Mouse (Mus musculus) C2C12 (cell line): ENCODE data around the gene Brpf1. TPM values are rescaled to one million over a fixed set of nuclear protein-coding genes. Genes with fewer than 3 reads are reported as not detected.
A peak's percentile ranks its signal among the peaks of the same experiment; 100 is the strongest.

Source experiments
- H3K27me3 ChIP-seq: one replicate; pipeline ENCODE4 v1.6.1; 2011; ENCODE audit not compliant: control insufficient read depth, insufficient read depth, insufficient read length
- H3K36me3 ChIP-seq: one replicate; pipeline ENCODE4 v1.6.1; 2011; ENCODE audit not compliant: control insufficient read depth, insufficient read depth
- H3K4me3 ChIP-seq: one replicate; pipeline ENCODE4 v1.5.1; 2011; ENCODE audit warnings: mild to moderate bottlenecking, control low read depth; ENCODE audit not compliant: poor library complexity, insufficient read depth, severe bottlenecking
- H3K79me2 ChIP-seq: one replicate; pipeline ENCODE4 v1.6.1; 2011; ENCODE audit not compliant: control insufficient read depth, insufficient read depth
- H3K79me3 ChIP-seq: one replicate; pipeline ENCODE4 v1.6.1; 2011; ENCODE audit warnings: low read depth, control low read depth
- H3ac ChIP-seq: one replicate; pipeline ENCODE3; 2011; ENCODE audit warnings: low read depth; ENCODE audit not compliant: control insufficient read depth, insufficient read length
- CEBPB ChIP-seq: IDR thresholded peaks from one replicate; pipeline ENCODE4 v1.6.1; 2011; ENCODE audit warnings: low read depth, mild to moderate bottlenecking, control low read depth, moderate library complexity
- CTCF ChIP-seq: IDR thresholded peaks from one replicate; pipeline ENCODE4 v1.5.1; 2011; ENCODE audit not compliant: control insufficient read depth, insufficient read depth, insufficient read length
- FOSL1 ChIP-seq: IDR thresholded peaks from one replicate; pipeline ENCODE4 v1.8.0; 2011; ENCODE audit warnings: mild to moderate bottlenecking, low read length; ENCODE audit not compliant: poor library complexity, insufficient read depth, severe bottlenecking
- MAX ChIP-seq: IDR thresholded peaks from one replicate; pipeline ENCODE4 v1.6.1; 2011; ENCODE audit warnings: mild to moderate bottlenecking, control low read depth
- MYOD1 ChIP-seq: IDR thresholded peaks from one replicate; pipeline ENCODE4 v1.6.1; 2011; ENCODE audit warnings: low read depth; ENCODE audit not compliant: control insufficient read depth, insufficient read length
- MYOG ChIP-seq: IDR thresholded peaks from one replicate; pipeline ENCODE4 v1.6.1; 2011; ENCODE audit not compliant: control insufficient read depth, insufficient read length; ENCODE audit errors: extremely low read depth
- USF1 ChIP-seq: IDR thresholded peaks from one replicate; pipeline ENCODE4 v1.6.1; 2011; ENCODE audit warnings: low read depth, mild to moderate bottlenecking, control low read depth, moderate library complexity
- polyA plus RNA-seq: library from polyadenylated mRNA; unstranded; fragments of >200 nt; fragmentation: generic; extraction: Trizol; gene quantifications from one replicate; pipeline ENCODE4 v1.2.1, GENCODE M21; 2012; ENCODE audit warnings: missing spikeins

Gene Brpf1
- polyA plus RNA-seq, 1 experiment = 16.1 TPM

GRCm38 (mm10) chr6:113296046-113296445, 10.9 kb upstream of the Brpf1 start:
- no peaks in the 10 kb centered on the region for H3K79me2 ChIP-seq
- no peak overlapping the region for H3ac ChIP-seq
- no peaks in the 10 kb centered on the region for H3K36me3 ChIP-seq
- TF ChIP-seq MYOG (no peak), MAX (no peak), CEBPB (no peak), MYOD1 (no peak), FOSL1 (no peak), USF1 (no peak), CTCF (no peak)
- H3K27me3 ChIP-seq = peaks cover 4% of the 10 kb centered on the region
- H3K79me3 ChIP-seq = no peaks in the 10 kb centered on the region
- H3K4me3 ChIP-seq = no peak overlapping the region

- H3ac ChIP-seq = no peak overlapping the region
- H3K36me3 ChIP-seq = no peaks in the 10 kb centered on the region
- no peak overlapping the region for H3K4me3 ChIP-seq
- no peaks in the 10 kb centered on the region for H3K79me2 ChIP-seq
- no peaks in the 10 kb centered on the region for H3K79me3 ChIP-seq
- H3K27me3 ChIP-seq = peaks cover 4% of the 10 kb centered on the region
- TF ChIP-seq CTCF (no peak), MAX (no peak), CEBPB (no peak), MYOD1 (no peak), MYOG (no peak), USF1 (peak; percentile 22), FOSL1 (no peak)
These were observed 10.3 kb upstream of the Brpf1 start for GRCm38 (mm10) chr6:113296639-113297038.

- TF ChIP-seq USF1 (no peak), FOSL1 (no peak), MYOD1 (no peak), MYOG (no peak), CTCF (no peak), CEBPB (no peak), MAX (no peak)
- Histone ChIP-seq H3K36me3 (no peaks in the 10 kb centered on the region), H3K4me3 (no peak overlapping the region), H3ac (no peak overlapping the region), H3K27me3 (no peaks in the 10 kb centered on the region), H3K79me3 (no peaks in the 10 kb centered on the region), H3K79me2 (no peaks in the 10 kb centered on the region)
These were observed 5.6 kb upstream of the Brpf1 start for GRCm38 (mm10) chr6:113301350-113301749.

DNA sequence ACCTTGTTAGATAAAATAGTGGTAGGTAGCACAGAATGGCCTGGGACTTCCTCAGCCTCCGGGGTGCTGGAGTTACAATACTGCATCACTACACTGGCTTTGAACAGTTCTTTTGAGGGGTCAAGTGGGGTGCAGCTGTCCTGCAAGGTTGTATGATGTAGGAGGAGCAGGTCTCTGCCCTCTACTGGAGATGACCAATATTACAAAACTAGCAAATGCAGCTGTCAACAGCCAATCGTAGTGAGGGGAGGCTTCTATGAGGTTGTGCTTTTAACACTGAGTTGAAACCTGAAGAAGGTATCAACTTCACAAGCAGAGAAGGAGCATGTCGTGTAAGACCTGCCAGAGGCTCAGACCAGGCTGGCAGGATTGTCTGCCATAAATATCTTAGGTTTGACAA, 4.7 kb upstream of the Brpf1 start:
- Histone ChIP-seq H3K36me3 (no peaks in the 10 kb centered on the region), H3K79me2 (peaks cover 3% of the 10 kb centered on the region), H3K27me3 (no peaks in the 10 kb centered on the region), H3ac (no peak overlapping the region), H3K79me3 (peaks cover under 1% of the 10 kb centered on the region), H3K4me3 (no peak overlapping the region)
- TF ChIP-seq CEBPB (no peak), MYOD1 (peak; percentile 86), CTCF (peak; percentile 13)

- peaks cover 20% of the 10 kb centered on the region for H3K36me3 ChIP-seq
These were observed 483 bp upstream of the Brpf1 start for GRCm38 (mm10) chr6:113306322-113306985.

More at GRCm38 (mm10) chr6:113306322-113306985, 483 bp upstream of the Brpf1 start:
- no peaks in the 10 kb centered on the region for H3K27me3 ChIP-seq
- H3K79me3 ChIP-seq = peaks cover 40% of the 10 kb centered on the region
- peak overlapping the region; percentile 96 for H3K4me3 ChIP-seq
- H3ac ChIP-seq = peak overlapping the region; percentile 94
- TF ChIP-seq FOSL1 (no peak), MYOD1 (no peak), MAX (peak; percentile 54), USF1 (no peak), MYOG (no peak), CTCF (no peak)
- H3K79me2 ChIP-seq = peaks cover 45% of the 10 kb centered on the region
